Mouse (Mus musculus) ovary, adult 18-20 months (tissue): Measurements from ENCODE around the gene Scfd2.

Source experiments
- DNase-seq: peaks from one replicate; pipeline ENCODE4 v3.0.0; 2022; ENCODE audit warnings: low spot score, mixed read lengths

Gene Scfd2

GRCm38 (mm10) chr5:74201570-74202357 is 329.8 kb downstream of the Scfd2 start:
- DNase-seq, result no peak

DNA sequence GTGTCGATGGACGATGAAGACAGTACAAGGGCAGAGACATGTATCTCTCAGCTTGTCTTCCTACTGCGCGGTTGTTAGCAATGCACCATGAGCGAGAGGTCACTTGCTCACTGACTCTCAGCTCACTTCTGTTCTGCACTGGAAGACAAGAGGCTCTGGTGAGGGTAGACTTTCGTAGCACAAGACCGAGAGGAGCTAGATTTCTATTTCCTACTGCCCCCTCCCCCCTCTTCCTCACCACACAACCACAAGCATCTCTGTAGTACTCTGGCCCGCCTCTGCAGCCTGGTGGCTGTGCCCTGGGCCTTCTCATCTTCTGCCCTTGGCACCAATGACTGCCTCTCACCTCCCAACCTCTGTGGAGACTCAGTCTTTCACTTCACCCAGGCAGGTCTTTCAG is 331.1 kb downstream of the Scfd2 start:
- no peak for DNase-seq

DNA sequence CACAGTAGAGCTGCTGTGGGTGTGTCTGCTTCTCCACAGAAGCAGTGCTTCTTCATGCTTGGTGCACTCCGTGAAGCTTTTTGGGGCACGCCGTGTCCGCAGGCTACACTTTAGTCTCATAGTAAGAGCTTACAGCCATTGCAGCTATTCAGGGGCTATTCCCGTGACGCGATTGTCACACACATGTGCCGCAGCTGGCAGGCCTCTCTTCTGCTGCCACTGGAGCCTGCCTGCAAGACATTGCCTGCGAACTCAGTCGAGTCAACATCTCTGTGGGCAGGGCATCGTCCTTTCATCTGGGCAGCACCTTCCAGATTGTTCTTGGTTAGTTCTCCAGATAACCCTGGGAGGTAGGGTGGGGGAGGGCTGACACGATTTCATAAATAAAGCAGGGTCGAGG is 331.8 kb downstream of the Scfd2 start:
- DNase-seq, result no peak

- DNase-seq, result no peak
Observed at GRCm38 (mm10) chr5:74198446-74198845, 333.1 kb downstream of the Scfd2 start.

GRCm38 (mm10) chr5:74197541-74198330 is 333.8 kb downstream of the Scfd2 start:
- no peak for DNase-seq

- no peak for DNase-seq
Observed at GRCm38 (mm10) chr5:74196307-74196618, 335.3 kb downstream of the Scfd2 start.

DNA sequence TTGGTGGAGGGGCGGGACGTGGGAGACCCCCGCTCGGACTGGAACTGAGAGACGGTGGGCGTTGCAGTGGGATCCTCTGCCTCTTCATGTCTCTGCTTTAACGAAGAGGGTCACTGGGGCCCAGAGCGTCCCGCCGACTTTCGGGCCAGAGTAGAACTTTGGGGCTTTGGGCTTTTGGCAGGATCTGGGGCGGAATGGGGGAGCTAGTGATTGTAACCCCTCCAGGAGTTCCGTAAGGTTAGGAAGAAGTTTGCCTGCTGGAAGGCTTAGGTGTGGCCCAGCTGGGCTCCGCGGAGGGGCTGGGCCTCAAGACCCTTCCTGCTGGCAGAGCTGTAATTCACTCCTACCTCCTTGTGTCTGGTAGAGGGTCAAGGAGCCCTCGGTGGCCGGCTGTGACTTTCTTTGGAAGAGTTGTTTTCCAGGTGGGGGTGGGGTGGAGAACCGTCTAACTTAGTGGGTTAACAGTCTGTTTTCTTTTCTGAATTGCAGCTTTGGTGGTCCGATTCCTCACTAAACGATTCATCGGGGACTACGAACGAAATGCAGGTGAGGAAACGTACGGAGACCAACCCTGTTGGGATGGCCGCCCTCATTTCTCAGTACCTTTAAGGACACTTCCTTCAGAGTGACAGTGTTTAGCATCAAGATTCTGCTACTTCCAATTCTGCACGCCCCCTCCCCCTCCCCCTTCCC is 335.8 kb downstream of the Scfd2 start:
- DNase-seq, result no peak

- peak; percentile 88 for DNase-seq
Observed at GRCm38 (mm10) chr5:74194841-74195613, 336.5 kb downstream of the Scfd2 start, which contains the start of gene Rasl11b. Gene Rasl11b (plus strand): TSS chr5:74195286.

GRCm38 (mm10) chr5:74194027-74194840 is 337.3 kb downstream of the Scfd2 start:
- DNase-seq, result no peak

- no peak for DNase-seq
Observed at GRCm38 (mm10) chr5:74193626-74194025, 337.9 kb downstream of the Scfd2 start.

- DNase-seq, result no peak
Observed at GRCm38 (mm10) chr5:74193008-74193407, 338.6 kb downstream of the Scfd2 start.

DNA sequence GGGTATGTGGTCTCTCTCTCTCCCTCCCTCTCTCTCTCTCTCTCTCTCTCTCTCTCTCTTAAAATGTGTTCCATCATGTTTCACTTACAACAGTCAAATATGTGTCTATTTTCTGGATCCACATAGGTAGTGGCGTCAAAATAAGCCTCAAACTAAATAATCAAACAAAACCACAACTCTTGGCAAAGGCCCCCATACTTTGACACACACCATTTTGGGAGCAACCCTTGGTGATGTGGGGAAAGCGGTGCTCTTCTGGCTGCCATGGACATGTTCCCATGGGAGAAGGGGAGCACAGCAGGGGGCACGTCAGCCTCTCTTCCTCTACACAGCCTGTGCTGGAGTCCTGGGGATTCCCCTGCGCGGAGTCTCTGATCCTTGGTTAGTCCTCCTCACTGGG is 340.6 kb downstream of the Scfd2 start:
- no peak for DNase-seq

- no peak for DNase-seq
Observed at GRCm38 (mm10) chr5:74190161-74190491, 341.4 kb downstream of the Scfd2 start.

- no peak for DNase-seq
Observed at GRCm38 (mm10) chr5:74189484-74190160, 341.9 kb downstream of the Scfd2 start.

DNA sequence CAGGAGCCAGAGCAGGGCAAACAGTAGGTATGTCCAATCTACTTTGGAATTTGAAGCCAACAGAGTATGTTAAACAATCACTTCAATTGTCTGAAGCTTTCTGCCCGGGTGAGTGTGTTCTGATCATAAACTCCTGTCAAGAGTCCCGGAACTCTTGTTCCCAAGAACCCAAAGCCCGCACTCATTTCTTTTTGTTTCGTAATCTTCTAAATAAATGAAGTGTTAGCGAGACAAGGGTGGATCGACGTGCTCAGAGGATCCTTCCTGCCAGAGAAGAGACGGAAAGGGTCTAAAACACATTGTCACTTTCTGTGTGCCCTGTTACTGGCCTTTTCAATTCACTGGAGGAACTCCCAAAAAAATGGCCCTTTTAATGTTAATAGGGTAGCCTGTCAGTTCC is 342.7 kb downstream of the Scfd2 start:
- DNase-seq, result no peak

- DNase-seq, result no peak
Observed at GRCm38 (mm10) chr5:74188076-74188475, 343.5 kb downstream of the Scfd2 start.

DNA sequence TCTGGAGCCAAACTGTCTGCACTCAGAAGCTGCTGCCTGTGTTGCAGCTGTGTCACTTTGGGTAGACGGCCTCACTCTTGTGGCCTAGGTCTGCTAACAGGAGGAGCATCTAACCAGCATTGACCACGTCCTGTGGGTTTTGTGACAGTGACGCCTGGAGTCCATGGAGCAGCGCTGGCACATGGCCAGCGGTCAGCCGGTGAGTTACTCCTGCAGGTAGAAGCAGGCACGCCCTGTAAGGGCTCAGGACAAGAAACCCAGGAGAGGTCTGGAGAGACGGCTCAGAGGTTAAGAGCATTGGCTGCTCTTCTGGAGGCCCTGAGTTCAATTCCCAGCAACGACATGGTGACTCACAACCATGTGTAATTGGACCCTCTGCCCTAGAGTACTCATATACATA is 347.0 kb downstream of the Scfd2 start:
- no peak for DNase-seq

- no peak for DNase-seq
Observed at GRCm38 (mm10) chr5:74183118-74183517, 348.4 kb downstream of the Scfd2 start.

GRCm38 (mm10) chr5:74180216-74180615 is 351.3 kb downstream of the Scfd2 start:
- no peak for DNase-seq

DNA sequence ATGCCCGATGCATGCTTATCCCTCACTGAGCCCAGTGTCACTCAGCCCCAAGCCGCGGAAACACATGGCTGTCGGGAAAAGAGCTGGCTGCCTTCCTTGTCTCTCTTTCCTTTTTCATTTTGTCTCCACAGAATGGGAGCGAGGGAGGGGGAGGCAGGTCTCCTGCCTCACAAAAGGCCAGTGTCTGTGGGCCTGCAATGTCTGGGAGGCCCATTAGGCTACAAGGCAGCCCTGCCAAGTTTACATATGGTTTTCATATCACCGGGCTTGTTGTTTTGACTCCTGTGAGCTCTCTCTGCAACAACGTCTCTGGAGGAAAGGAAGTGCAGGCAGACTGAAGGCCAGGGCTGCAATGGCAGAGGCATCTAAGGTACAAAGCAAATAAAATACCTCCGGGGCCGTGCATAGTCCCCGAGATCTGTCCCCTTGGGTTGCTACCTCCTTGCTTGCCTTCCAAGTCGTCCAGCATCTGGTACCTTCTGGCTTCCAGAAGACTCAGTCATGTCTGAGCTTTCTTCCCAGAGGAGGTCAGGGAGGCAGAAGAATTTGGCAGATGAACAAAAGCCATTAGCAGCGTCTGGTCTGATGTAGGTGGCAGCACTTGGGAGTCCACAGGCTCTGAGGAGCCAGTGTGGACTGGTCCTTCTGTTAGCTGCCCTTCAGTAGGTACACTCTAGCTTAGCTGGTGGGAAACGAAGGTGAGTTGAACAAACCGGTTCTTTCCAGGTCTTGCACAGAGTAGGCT is 355.9 kb downstream of the Scfd2 start:
- DNase-seq, result peak; percentile 38
